Mouse (Mus musculus) thymus, adult 2 months (tissue): ENCODE data around the gene Olfr1370.

Source experiments
- CTCF ChIP-seq: fragments of 200-500 bp; IDR thresholded peaks from 2 replicates; pipeline ENCODE4 v1.5.1; 2012; ENCODE audit warnings: mild to moderate bottlenecking, control low read depth, low read length, moderate library complexity, borderline replicate concordance; ENCODE audit not compliant: control insufficient read depth, poor library complexity, insufficient read depth; ENCODE audit errors: extremely low read depth
- POLR2A ChIP-seq: fragments of 200-500 bp; IDR thresholded peaks from 2 replicates; pipeline ENCODE4 v1.6.1; 2012; ENCODE audit warnings: mild to moderate bottlenecking, low read length, control low read depth, moderate library complexity; ENCODE audit not compliant: control insufficient read depth, poor library complexity, insufficient read depth; ENCODE audit errors: extremely low read depth

- TF ChIP-seq POLR2A (no peak), CTCF (no peak)
Measured at GRCm38 (mm10) chr13:21074847-21075246, at the start of gene Olfr1370.
